Mouse (Mus musculus) subcutaneous adipose tissue, adult 2 months (tissue): ENCODE data around the gene Cep57l1. TPM values are rescaled to one million over a fixed set of nuclear protein-coding genes. Genes with fewer than 3 reads are reported as not detected.

Source experiments
- polyA plus RNA-seq: library from polyadenylated mRNA; depleted of rRNA; stranded (reverse); fragments of >200 nt; gene quantifications from 2 replicates; pipeline ENCODE4 v1.2.3, GENCODE M21; 2012; ENCODE audit warnings: low replicate concordance; rRNA removed

Cep57l1 gene
- polyA plus RNA-seq = 2.1 and 2.8 TPM in 2 replicates

DNA sequence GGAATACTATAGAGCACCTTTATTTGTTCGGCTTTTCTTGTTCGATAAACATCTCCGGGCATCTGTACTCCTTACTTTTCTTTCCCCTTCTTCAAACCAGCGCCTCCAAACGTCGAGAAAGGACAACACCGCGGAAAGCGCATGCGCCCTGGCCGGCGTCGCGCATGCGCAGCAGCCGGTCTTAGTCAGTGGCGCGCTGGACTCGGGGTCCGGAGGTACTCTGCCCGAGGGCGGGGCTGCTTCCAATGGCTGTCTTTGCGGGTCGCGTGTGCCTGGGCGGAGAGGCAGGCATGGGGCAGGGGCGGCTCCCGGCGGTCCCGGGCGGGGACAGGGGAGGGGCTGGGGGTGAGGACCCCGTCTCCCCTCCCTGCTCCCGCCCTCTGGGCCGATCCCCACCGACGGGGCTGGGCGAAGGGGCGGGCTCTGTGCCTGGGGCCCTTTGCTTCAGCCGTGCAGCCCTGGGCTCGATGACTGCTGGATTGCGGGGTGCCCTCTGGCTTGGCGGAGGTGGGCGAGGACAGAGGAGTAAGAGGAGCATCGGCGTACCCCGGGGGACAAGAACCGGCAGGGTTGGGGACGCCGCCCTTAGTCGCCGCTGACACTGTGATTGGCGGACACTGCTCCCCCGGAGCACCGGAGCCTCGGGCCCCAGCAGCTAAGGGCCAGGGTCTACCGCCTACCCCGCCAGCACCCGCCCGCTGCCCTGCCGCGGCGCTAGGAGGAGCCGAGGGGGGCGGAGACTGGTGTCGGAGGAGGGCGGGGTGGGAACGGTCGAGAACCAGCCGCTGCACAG lies at the start of gene Cep57l1, which contains the start of gene Sesn1:
Cep57l1 (minus strand) TSS at position 101 of the 793 bp plus-strand sequence.
Sesn1 (plus strand) TSS at position 165 of the 793 bp plus-strand sequence.

DNA sequence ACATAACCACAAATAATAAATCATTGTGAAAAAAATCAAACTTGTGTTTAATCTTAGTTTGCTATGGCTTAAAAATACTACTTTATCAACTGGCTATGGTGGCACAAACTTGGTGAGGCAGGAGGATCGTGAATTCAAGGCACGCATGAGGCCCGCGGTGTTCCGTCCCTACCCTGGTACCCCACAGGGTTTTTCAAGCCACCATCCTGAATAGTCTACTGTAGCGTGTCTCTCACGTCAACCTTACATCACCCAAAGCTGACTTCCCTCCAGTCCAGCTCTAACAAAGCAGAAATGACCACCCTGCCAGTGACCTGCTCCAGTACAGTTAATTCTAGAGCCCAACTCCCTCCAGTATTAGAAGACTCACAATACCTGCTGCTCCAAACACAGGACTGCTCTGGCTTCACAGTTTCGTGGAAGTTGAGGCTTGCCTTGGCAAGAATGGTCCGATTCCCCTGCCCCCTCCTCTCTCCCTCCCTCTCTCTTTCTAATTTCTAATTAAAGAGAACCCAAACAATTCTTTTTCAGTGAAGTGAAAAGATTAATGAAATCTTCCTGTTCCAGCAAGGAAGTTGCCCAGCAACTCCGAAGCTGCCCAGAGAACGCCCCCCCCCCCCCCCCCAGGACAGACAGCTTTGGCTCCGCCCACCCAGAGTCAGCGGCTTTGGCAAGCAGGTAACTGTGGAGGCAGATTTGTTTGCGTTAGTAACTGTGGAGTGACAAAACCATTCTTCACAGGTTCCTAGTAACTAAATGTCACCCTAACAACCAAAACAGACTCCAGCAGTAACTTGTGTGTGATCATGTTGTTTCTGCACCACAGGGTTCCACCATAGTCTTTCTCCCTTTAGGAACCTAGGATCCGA lies 93.4 kb downstream of the Cep57l1 start, which contains the start of gene Ccdc162:
Ccdc162 (minus strand) TSS at position 606 of the 869 bp plus-strand sequence.

Other genes with a start within 250 kb of the Cep57l1 start
- gene Ccdc162, start 93.2 kb downstream of the Cep57l1 start, polyA plus RNA-seq = 1.1 and 1.6 TPM in 2 replicates
- gene Sesn1, start 64 bp upstream of the Cep57l1 start, polyA plus RNA-seq = 25.0 and 30.8 TPM in 2 replicates
- gene Armc2, start 208.6 kb upstream of the Cep57l1 start, polyA plus RNA-seq = 0.27 and 1.2 TPM in 2 replicates